Mouse (Mus musculus) liver, adult 2 months (tissue): ENCODE results near the gene Zfp13.
"Not testable (repeated sequence)": the region's sequence is repeated elsewhere in the genome, so short reads cannot be mapped to it uniquely, and the experiment has no call there.

Experiments used
- CTCF ChIP-seq: fragments of 200-500 bp; IDR thresholded peaks from 2 replicates; pipeline ENCODE4 v1.5.1; 2011; ENCODE audit warnings: low read depth, low read length, control low read depth
- POLR2A ChIP-seq: fragments of 200-500 bp; IDR thresholded peaks from 2 replicates; pipeline ENCODE4 v1.6.1; 2011; ENCODE audit warnings: low read length, control low read depth; ENCODE audit not compliant: insufficient read depth; ENCODE audit errors: extremely low read depth

- TF ChIP-seq CTCF, POLR2A: not testable (repeated sequence)
Measured at GRCm38 (mm10) chr17:23535046-23535788, 64.1 kb downstream of the Zfp13 start.
